Mouse (Mus musculus): ENCODE measurements around the gene Barx1. TPM values are rescaled to one million over a fixed set of nuclear protein-coding genes. Genes with fewer than 3 reads are reported as not detected.

Gene Barx1
- total RNA-seq, 2 experiments from 2014 or later: not detected

Other genes with a start within 250 kb of the Barx1 start
- 1 to 10 TPM; 2.8 to 3.1 TPM for gene Zfp169, start 149.5 kb upstream of the Barx1 start, total RNA-seq (2021)
- not detected for gene A830005F24Rik, start 149.4 kb upstream of the Barx1 start, total RNA-seq (2021)
- gene Ptpdc1, start 37.3 kb upstream of the Barx1 start, total RNA-seq (2021): 10 to 100 TPM in 1 of 2 experiments, 1 to 10 TPM in 1; 8.1 to 10.4 TPM
- gene Phf2, start 208.1 kb downstream of the Barx1 start, total RNA-seq (2021): 10 to 100 TPM; 26.8 to 30.3 TPM